Mouse (Mus musculus) heart, adult 2 months (tissue): Measurements from ENCODE around the gene Mnat1. TPM values are rescaled to one million over a fixed set of nuclear protein-coding genes. Genes with fewer than 3 reads are reported as not detected.
A peak's percentile ranks its signal among the peaks of the same experiment; 100 is the strongest.

Source experiments
- DNase-seq, 2 experiments: peaks; one replicate each; pipeline ENCODE4 v3.0.0; 2021
- H3K27ac ChIP-seq: fragments of 200-600 bp; 2 replicates; pipeline ENCODE4 v1.8.1; 2022
- H3K27me3 ChIP-seq: fragments of 200-500 bp; 2 replicates; pipeline ENCODE4 v1.6.1; 2012; ENCODE audit warnings: mild to moderate bottlenecking, low read length, inconsistent platforms, mixed read lengths; ENCODE audit not compliant: control insufficient read depth, insufficient read depth
- H3K36me3 ChIP-seq: fragments of 200-500 bp; 2 replicates; pipeline ENCODE4 v1.6.1; 2012; ENCODE audit warnings: low read length, inconsistent platforms; ENCODE audit not compliant: control insufficient read depth, insufficient read depth
- H3K4me1 ChIP-seq: fragments of 200-500 bp; 2 replicates; pipeline ENCODE4 v1.6.1; 2011; ENCODE audit warnings: low read length; ENCODE audit not compliant: control insufficient read depth, insufficient read depth
- H3K4me3 ChIP-seq: fragments of 200-600 bp; 2 replicates; pipeline ENCODE4 v1.8.1; 2022
- H3K79me2 ChIP-seq: fragments of 200-500 bp; replicated peaks from 2 replicates; pipeline ENCODE4 v1.6.1; 2012; ENCODE audit warnings: mild to moderate bottlenecking, inconsistent platforms, low read length, moderate library complexity, mixed read lengths; ENCODE audit not compliant: control insufficient read depth, insufficient read depth
- H3K9ac ChIP-seq: fragments of 200-500 bp; 2 replicates; pipeline ENCODE4 v1.6.1; 2012; ENCODE audit warnings: low read depth, mild to moderate bottlenecking, control low read depth, inconsistent platforms, low read length, mixed read lengths
- CTCF ChIP-seq: fragments of 200-600 bp; IDR thresholded peaks from 2 replicates; pipeline ENCODE4 v1.8.1; 2022; ENCODE audit warnings: antibody characterized with exemption, mild to moderate bottlenecking, moderate library complexity
- EP300 ChIP-seq: fragments of 200-500 bp; IDR thresholded peaks from 2 replicates; pipeline ENCODE4 v1.6.1; 2011; ENCODE audit warnings: low read depth, low read length, control low read depth; ENCODE audit not compliant: insufficient read depth
- POLR2A ChIP-seq: fragments of 200-500 bp; IDR thresholded peaks from 2 replicates; pipeline ENCODE4 v1.6.1; 2011; ENCODE audit warnings: mild to moderate bottlenecking, low read depth, low read length, control low read depth; ENCODE audit not compliant: insufficient read depth
- WGBS: fragments of 180-500 bp; shearing (Covaris S2); methylation state at CpG from one replicate; pipeline ENCODE4 v1.1.7; 2018; 5-methylcytosine and 5-hydroxymethylcytosine counted together
- intact Hi-C: fragments of 180-260 bp; cut with DNase I; formaldehyde crosslinking; loops from one replicate; pipeline ENCODE4 v1.15.1; 2025
- polyA plus RNA-seq: library from polyadenylated mRNA; depleted of rRNA; stranded (reverse); fragments of >200 nt; gene quantifications from 2 replicates; pipeline ENCODE4 v1.2.3, GENCODE M21; 2012
- total RNA-seq, 2 experiments: library from RNA; stranded (reverse); gene quantifications; 2 replicates each; pipeline ENCODE4 v1.2.3; 2021

Gene Mnat1
- total and polyA plus RNA-seq, 3 experiments: 5.6 to 16.8 (median 16.3) TPM

GRCm38 (mm10) chr12:73208518-73208917 is 85.0 kb downstream of the Mnat1 start:
- H3K9ac ChIP-seq: no peak overlapping the region
- no peak for TF ChIP-seq POLR2A
- no peak for TF ChIP-seq CTCF
- TF ChIP-seq EP300: no peak
- H3K27me3 ChIP-seq: no peaks in the 10 kb centered on the region
- H3K4me1 ChIP-seq: peaks cover 3% of the 10 kb centered on the region
- no peak overlapping the region for H3K4me3 ChIP-seq
- H3K27ac ChIP-seq: peak overlapping the region; percentile 72
- DNase-seq: no peak
- peaks cover 17% of the 10 kb centered on the region for H3K36me3 ChIP-seq
- no peaks in the 10 kb centered on the region for H3K79me2 ChIP-seq
- 95% methylated on average over 4 of the region's 4 CpGs for WGBS
- intact Hi-C loops: loop anchor here (5.0 kb wide), 1 partner anchor 166 kb away; no protein-coding TSS in a partner anchor

- no peak overlapping the region for H3K4me3 ChIP-seq
- 4% methylated on average over 1 of the region's 1 CpGs for WGBS
- H3K27me3 ChIP-seq: no peaks in the 10 kb centered on the region
- no peak overlapping the region for H3K9ac ChIP-seq
- TF ChIP-seq EP300: no peak
- TF ChIP-seq CTCF: no peak
- TF ChIP-seq POLR2A: no peak
- intact Hi-C loops: loop anchor here (5.0 kb wide), 1 partner anchor 167 kb away; no protein-coding TSS in a partner anchor
- H3K79me2 ChIP-seq: no peaks in the 10 kb centered on the region
- peaks cover 3% of the 10 kb centered on the region for H3K4me1 ChIP-seq
- H3K27ac ChIP-seq: peak overlapping the region; percentile 72
- H3K36me3 ChIP-seq: peaks cover 17% of the 10 kb centered on the region
- DNase-seq: no peak
Observed at GRCm38 (mm10) chr12:73209117-73209516, 85.6 kb downstream of the Mnat1 start.

- Histone ChIP-seq H3K27me3 (no peaks in the 10 kb centered on the region), H3K4me3 (no peak overlapping the region), H3K4me1 (peaks cover 3% of the 10 kb centered on the region), H3K79me2 (no peaks in the 10 kb centered on the region), H3K9ac (no peak overlapping the region), H3K36me3 (peaks cover 17% of the 10 kb centered on the region), H3K27ac (peak overlapping the region; percentile 72)
- TF ChIP-seq EP300: no peak
- intact Hi-C loops: no loop called here
- DNase-seq: peak in 1 of 2 experiments; percentile 33
- 48% methylated on average over 3 of the region's 3 CpGs for WGBS
Observed at GRCm38 (mm10) chr12:73210454-73210853, 86.9 kb downstream of the Mnat1 start.

- Histone ChIP-seq H3K36me3 (no peaks in the 10 kb centered on the region; the same call in 1 of the 2 replicates), H3K27ac (no peak overlapping the region), H3K27me3 (no peaks in the 10 kb centered on the region), H3K79me2 (no peaks in the 10 kb centered on the region), H3K9ac (no peak overlapping the region), H3K4me3 (no peak overlapping the region), H3K4me1 (no peaks in the 10 kb centered on the region)
- DNase-seq: no peak
- intact Hi-C loops: no loop called here
- TF ChIP-seq EP300 (no peak), POLR2A (no peak), CTCF (no peak)
- 72% methylated on average over 5 of the region's 5 CpGs for WGBS
Observed at GRCm38 (mm10) chr12:73215773-73216172, 92.3 kb downstream of the Mnat1 start.

GRCm38 (mm10) chr12:73218632-73219031 is 95.1 kb downstream of the Mnat1 start:
- peak; percentile 58 for TF ChIP-seq CTCF
- TF ChIP-seq POLR2A: no peak
- WGBS: 89% methylated on average over 5 of the region's 5 CpGs

GRCm38 (mm10) chr12:73221235-73221634 is 97.7 kb downstream of the Mnat1 start:
- no peaks in the 10 kb centered on the region for H3K27me3 ChIP-seq
- TF ChIP-seq POLR2A (no peak), EP300 (no peak)
- H3K4me3 ChIP-seq: no peak overlapping the region
- no peaks in the 10 kb centered on the region for H3K4me1 ChIP-seq
- no peak overlapping the region for H3K27ac ChIP-seq
- no peaks in the 10 kb centered on the region; the same call in 1 of the 2 replicates for H3K36me3 ChIP-seq
- 70% methylated on average over 3 of the region's 3 CpGs for WGBS
- no peak overlapping the region for H3K9ac ChIP-seq
- intact Hi-C loops: no loop called here
- H3K79me2 ChIP-seq: peaks cover 2% of the 10 kb centered on the region; the same call in 1 of the 2 replicates
- no peak for DNase-seq

More at GRCm38 (mm10) chr12:73218632-73219031, 95.1 kb downstream of the Mnat1 start:
- no peaks in the 10 kb centered on the region for H3K27me3 ChIP-seq
- no peak overlapping the region for H3K27ac ChIP-seq
- H3K36me3 ChIP-seq: no peaks in the 10 kb centered on the region; the same call in 1 of the 2 replicates
- H3K9ac ChIP-seq: no peak overlapping the region
- H3K4me3 ChIP-seq: no peak overlapping the region
- no peaks in the 10 kb centered on the region for H3K4me1 ChIP-seq
- DNase-seq: no peak
- intact Hi-C loops: no loop called here
- no peaks in the 10 kb centered on the region for H3K79me2 ChIP-seq
